Mouse (Mus musculus) 3T3-L1 (cell line): ENCODE results near the gene Mettl8.

Experiments used
- DNase-seq: peaks from one replicate; pipeline ENCODE4 v3.0.0-alpha.2; 2015; ENCODE audit warnings: low read depth, low spot score

The Mettl8 gene

DNA sequence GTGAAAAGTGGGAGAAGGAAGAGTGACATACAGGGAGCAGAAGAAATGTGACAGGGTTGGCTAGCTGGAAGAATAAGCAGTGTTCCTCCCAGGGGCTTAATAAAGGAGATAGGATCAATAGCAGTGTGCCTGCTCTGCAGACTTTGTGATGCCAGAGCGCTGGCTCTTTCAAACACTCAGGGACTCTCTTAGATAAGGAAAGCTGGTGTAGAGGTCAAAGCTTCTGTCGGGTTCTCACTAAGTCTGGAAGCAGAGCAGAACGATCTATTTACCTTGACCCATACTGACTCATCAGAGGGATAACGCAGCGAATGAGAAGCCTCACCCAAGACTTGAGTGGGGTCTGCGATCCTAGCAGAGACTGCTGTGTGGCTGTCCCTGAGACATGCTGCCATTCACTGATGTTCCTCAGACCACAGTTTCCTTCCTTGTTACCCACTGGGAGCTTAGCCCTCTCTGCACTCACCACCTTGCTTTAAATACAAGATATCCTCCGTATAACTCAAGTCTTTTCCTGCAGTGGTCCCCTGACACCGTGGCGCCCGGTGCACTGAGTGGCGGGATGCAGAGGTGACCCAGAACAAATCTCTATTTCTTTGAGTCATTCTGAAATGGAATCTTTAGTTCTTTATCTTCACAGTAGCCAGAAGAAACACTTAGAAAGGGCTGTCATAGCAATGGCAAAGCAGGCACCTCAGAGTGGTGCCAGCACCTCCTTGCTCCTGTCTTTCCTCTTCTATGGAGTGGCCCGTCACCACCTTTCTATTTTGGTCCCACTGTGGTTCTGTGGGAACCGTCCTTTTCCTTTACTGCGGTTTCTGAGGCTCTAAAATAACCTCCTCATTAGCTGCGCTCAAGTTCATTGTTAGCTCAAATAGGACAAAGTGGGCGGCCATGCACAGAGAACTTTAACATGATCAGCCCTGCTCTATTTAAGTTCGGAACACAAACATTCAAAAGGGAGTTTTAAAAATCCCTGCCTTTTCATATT lies 65.9 kb downstream of the Mettl8 start:
- DNase-seq: no peak

DNA sequence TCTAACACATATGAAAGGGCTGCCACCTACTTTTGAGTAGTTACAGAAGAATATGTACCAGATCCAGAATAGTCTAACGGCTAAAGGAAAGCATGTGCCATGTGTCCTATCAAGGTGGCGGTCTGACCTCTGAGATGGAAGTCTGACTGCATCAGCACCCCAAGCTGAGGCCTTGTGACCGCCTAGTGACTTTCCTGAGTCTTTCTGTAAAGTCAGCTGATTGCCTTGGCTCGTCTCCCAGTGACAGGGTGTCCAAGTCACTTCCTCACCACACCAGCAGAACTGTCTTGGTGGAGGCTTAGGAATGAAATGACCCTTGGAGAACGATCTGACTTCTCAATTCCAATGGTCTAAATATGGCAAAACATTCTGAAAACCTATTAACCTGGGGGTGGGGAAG lies 77.1 kb downstream of the Mettl8 start:
- peak; percentile 58 for DNase-seq

- no peak for DNase-seq
These were observed 80.6 kb downstream of the Mettl8 start for GRCm38 (mm10) chr2:70974769-70975168.

- DNase-seq: no peak
These were observed 82.4 kb downstream of the Mettl8 start for GRCm38 (mm10) chr2:70972795-70973518.

DNA sequence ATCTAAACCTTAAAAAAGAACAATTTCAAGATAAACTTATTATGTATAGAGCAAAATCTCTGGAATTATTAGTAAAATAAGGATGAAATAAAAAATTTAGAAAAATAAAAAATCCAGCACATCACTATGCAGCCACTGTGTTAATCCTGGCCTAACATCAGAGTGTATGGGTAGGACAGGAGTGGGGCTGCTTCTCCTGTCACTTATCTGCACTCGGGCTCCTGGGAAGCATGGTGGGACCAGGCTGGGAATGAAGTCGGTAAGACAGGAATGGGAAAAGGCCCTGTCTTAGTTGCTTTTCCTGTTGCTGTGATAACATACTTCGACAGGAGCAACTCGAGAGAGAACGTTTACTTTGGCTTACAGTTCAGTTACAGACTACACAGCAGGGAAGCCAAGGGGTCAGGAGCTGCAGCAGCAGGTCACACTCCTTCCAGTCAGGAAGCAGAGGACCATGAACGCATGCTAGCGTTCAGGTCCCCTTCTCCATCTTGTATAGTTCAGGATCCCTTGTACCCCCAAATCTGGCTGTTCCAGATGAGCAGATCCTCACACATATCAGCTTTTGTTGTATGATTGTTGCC lies 85.1 kb downstream of the Mettl8 start:
- no peak for DNase-seq

GRCm38 (mm10) chr2:70968305-70968704 lies 87.1 kb downstream of the Mettl8 start:
- DNase-seq: no peak

DNA sequence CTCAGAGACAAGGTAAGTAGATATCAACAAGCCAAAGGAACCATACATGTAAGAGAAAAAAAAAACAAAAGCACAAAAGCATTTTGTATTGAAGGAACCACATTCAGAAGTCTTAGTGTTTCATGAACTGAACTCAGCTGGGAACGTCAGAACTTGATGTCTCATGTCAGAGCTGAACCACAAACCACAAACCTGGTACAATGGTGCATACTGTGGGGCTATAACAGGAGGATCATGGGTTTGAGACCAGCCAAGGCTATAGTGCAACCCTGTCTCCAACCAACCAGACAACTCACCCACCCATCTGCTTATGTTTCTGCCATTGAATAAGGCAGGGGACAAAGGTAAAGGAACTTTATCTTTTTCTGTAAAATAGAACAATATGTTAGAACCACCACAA lies 88.2 kb downstream of the Mettl8 start:
- no peak for DNase-seq

DNA sequence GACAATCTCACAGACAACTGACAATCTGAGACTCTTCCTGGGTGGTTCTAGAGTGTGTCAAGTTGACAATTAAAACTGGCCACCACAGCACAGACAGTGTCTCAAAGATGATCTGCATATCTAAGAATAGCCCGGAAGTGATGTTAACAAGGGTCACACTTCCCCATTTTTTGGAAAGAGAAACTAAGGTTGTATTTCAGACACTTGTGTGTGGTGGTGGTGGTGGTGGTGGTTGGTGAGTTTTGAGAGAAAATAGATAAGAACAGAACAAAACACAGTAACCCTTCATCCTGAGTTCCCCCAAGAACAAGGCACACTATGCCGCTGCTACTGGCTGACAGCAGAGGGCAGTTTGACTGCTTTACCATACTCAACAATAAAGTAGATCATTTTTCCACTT lies 90.6 kb downstream of the Mettl8 start:
- DNase-seq: no peak

GRCm38 (mm10) chr2:70962921-70963320 lies 92.5 kb downstream of the Mettl8 start:
- DNase-seq: peak; percentile 49

DNA sequence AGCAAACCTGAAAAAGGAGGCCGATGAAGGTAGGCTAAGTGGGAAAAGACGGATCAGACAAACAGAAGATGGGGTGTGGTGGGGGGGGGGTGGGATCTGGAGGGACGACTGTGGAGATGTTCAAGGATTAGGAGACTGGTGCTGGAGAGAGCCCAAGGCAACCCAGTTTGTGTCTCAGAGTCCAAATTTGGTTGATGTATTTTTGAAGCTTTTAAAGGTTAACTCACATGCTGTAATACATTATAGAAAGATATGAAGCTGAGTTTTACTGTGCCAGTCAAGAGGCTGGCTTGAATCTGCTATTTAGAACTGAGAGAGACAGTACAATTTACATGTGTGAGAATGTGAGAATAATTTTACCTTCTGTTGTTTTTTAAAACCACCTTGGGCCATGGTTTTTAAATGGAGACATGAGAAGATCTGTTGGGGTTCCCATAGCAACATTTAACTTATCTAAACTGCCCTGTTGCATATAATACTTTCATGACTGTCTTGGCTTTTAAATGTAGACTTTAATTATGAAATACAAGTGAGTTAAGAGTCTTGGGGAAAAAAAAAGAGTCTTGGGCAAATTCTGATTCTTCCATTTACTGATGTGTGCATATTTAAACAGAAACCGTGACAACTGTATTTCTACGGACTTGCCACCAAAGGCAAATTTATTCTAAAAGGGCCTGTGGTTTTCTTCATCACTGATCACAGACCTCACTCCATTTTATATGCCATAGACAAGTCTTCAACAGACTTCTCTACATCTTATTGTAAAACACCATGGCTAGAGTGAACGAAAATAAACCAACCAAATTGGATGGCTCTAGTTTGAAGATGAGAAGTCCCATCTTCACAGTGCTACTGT lies 94.1 kb downstream of the Mettl8 start:
- no peak for DNase-seq

DNA sequence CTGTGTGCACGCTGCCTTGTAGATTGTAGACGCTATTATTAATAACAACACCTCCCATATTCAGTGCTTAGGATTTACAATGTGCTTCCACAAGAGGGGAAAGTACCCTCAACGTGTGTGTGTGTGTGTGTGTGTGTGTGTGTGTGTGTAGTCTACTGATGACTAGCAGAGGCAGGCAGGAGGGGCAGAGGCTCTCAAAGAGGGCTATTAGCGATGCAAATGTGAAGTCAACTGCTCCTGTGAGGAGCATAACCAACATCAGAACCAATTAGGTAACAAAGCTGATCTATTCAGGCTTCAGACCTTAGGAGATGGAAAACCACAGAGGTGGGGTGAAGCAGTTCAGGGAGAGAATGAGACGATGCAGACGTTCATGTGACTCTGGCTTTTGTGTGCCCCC lies 95.3 kb downstream of the Mettl8 start:
- no peak for DNase-seq

- no peak for DNase-seq
These were observed 96.0 kb downstream of the Mettl8 start for GRCm38 (mm10) chr2:70959337-70959736.

DNA sequence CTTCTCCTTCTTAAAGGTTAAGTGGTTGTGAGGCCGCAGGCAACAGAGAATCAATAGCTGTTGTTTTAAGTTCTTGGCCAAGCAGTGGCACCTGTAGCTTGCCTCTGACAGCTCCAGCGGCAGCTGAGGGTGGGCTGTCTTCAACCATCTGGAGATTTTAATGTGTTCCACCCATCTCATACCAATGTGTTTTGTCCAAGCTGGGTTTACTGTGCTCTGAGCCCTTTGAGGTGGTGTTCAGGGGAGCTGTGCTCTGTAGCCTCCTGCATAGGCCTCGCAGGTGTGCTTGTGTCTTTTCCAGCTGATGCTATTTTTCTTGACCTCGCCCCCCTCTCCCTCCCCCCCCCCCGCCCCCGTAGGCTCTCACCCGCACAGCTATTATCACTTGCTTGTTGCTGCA lies 96.8 kb downstream of the Mettl8 start:
- no peak for DNase-seq

DNA sequence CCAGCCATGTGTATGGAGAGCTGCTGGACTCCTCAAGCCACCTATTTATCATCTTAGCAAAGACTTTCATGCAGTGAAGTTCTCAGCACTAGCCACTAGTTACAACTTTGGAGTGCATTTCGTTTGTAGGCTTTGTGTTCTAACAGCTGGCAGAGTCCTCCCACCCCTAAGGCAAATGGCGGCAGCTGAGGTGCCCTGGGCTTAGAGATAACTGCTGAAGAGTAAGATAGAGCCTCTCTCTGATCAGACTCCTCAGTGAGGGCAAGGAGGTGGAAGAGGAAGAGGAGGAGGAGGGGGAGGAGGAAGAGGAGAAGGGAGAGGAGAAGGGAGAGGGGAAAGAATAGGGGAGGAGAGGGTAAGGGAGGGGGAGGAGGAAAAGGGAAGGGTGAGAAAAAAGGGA lies 101.8 kb downstream of the Mettl8 start:
- no peak for DNase-seq

GRCm38 (mm10) chr2:70951944-70952343 lies 103.4 kb downstream of the Mettl8 start:
- DNase-seq: no peak

- DNase-seq: no peak
These were observed 110.7 kb downstream of the Mettl8 start for GRCm38 (mm10) chr2:70944511-70945305.

GRCm38 (mm10) chr2:70940826-70941225 lies 114.6 kb downstream of the Mettl8 start:
- DNase-seq: no peak

DNA sequence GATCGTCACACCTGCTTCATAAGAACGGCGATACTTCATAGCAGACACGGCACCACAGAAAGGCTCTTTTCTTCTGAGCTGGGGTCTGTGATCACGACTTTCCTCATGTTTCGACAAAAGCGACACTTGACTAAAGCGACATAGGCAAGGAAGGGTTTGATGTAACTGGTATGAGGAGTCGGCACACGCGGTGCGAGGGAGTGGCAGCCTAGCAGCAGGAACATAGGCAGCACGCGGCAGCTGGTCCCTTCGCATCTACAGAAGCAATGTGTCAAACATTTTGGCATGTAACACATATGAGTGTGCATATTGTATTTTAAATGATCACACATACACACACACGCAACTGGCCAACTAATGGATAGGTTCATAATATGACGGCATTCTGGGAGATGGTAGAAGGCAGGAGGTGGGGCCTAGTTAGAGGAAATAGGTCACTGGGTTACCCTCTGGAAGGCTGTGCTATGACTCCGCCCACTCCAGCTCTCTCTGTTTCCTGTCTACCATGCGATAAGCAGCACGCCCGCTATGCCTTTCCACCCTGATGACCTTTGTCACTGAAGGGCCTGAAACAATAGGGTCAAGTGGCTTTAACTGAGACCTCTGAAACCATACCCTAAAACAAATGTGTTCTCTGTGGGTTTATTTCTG lies 116.4 kb downstream of the Mettl8 start:
- no peak for DNase-seq

DNA sequence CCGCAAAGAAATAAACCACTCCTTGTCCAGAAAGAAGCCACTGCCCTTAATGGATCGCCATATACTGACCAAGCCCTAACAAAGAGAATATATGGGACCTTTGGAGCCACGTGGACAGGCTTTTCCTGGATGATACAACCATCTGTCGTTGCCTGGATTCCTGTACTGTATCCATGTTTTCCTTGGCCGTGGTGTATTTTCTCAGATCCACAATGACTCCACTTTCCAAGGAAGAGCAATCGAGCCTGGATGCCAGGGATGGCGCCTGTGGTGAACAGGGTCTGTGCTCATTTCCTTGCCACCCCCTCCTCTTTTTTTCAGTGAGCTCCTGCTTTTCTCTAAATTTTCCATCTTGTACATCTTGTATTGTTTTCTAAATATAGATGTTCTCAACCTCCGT lies 120.6 kb downstream of the Mettl8 start:
- no peak for DNase-seq

DNA sequence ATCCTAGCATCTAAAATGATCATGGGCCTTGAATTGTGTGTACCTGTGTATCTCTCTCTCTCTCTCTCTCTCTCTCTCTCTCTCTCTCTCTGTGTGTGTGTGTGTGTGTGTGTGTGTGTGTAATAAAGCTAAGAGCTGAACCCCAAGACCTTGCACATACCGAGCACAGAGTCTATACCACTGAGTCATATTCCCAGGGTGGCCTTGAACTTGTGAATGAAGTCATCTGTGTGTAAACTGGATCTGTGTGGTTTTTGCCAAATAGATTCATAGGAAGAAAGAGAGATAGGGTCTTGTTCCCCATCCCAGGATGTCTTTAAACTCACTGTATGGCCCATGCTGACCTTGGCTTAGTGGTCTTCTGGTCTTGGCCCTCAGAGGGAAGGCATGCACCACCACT lies 121.9 kb downstream of the Mettl8 start:
- DNase-seq: peak; percentile 22
